Mouse (Mus musculus) lung, embryonic 16.5 days (tissue): Measurements from ENCODE around the gene Zfyve27. TPM values are rescaled to one million over a fixed set of nuclear protein-coding genes. Genes with fewer than 3 reads are reported as not detected.

Source experiments
- ATAC-seq: fragments of 200-750 bp; cut with Nextera tagmentation; 2 replicates; pipeline ENCODE4 v1.8.0; 2017; ENCODE audit warnings: low read depth, mild to moderate bottlenecking, moderate library complexity
- H3K27ac ChIP-seq: fragments of 300-500 bp; sonication (generic); 2 replicates; pipeline ENCODE4 v1.5.1; 2014; ENCODE audit warnings: mild to moderate bottlenecking, control low read depth, low read length
- H3K27me3 ChIP-seq: fragments of 300-500 bp; sonication (generic); 2 replicates; pipeline ENCODE4 v1.6.1; 2014; ENCODE audit warnings: low read depth, low read length, mixed read lengths; ENCODE audit not compliant: control insufficient read depth, insufficient read depth
- H3K36me3 ChIP-seq: fragments of 300-500 bp; sonication (generic); 2 replicates; pipeline ENCODE4 v1.6.1; 2014; ENCODE audit warnings: low read length; ENCODE audit not compliant: control insufficient read depth, insufficient read depth
- H3K4me1 ChIP-seq: fragments of 300-500 bp; sonication (generic); replicated peaks from 2 replicates; pipeline ENCODE4 v1.6.1; 2014; ENCODE audit warnings: low read length, mixed read lengths; ENCODE audit not compliant: control insufficient read depth, insufficient read depth
- H3K4me2 ChIP-seq: fragments of 300-500 bp; sonication (generic); 2 replicates; pipeline ENCODE4 v1.6.1; 2014; ENCODE audit warnings: low read depth, low read length, control low read depth
- H3K4me3 ChIP-seq: fragments of 300-500 bp; sonication (generic); 2 replicates; pipeline ENCODE4 v1.5.1; 2014; ENCODE audit warnings: mild to moderate bottlenecking, low read length, control low read depth
- H3K9ac ChIP-seq: fragments of 300-500 bp; sonication (generic); 2 replicates; pipeline ENCODE4 v1.6.1; 2014; ENCODE audit warnings: low read length, control low read depth
- H3K9me3 ChIP-seq: fragments of 300-500 bp; sonication (generic); 2 replicates; pipeline ENCODE4 v1.6.1; 2016; ENCODE audit warnings: low read length; ENCODE audit not compliant: control insufficient read depth
- WGBS: fragments of 180-500 bp; shearing (Covaris S2); extraction: QIAGEN DNeasy Blood & Tissue Kit; methylation state at CpG from one replicate; pipeline ENCODE4 v1.1.7; 2014; 5-methylcytosine and 5-hydroxymethylcytosine counted together
- polyA plus RNA-seq: library from polyadenylated mRNA; unstranded; fragments of >200 nt; fragmentation: Nextera tagmentation; extraction: Ambion mirVana; gene quantifications from 2 replicates; pipeline ENCODE4 v1.2.1, GENCODE M21; 2015

The Zfyve27 gene
- polyA plus RNA-seq, 1 experiment from 2014 or later: 26.4 TPM

DNA sequence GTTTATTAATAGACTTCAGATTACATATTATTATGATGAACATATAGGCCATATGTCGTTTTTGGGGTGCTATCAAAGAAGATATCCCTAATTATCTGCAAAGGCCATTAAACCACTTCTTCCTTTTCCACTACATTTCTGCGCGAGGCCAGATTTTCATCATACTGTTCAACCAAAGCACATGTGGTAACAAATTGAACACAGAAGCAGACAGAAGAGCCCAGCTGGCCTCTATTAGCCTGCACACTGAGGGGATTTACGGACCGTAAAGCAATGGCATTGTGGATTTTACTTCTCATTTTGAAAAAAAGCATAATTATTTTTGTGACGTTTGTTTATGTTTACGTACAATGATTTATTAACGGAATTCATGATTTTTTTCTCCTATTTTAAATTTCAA is 41.5 kb downstream of the Zfyve27 start:
- no peak overlapping the region for H3K4me3 ChIP-seq
- no peaks in the 10 kb centered on the region for H3K9me3 ChIP-seq
- WGBS: 80% methylated on average over 8 of the region's 8 CpGs
- no peak overlapping the region for H3K9ac ChIP-seq
- ATAC-seq: no peak
- H3K27me3 ChIP-seq: peaks cover 37% of the 10 kb centered on the region
- H3K36me3 ChIP-seq: no peaks in the 10 kb centered on the region
- H3K27ac ChIP-seq: no peak overlapping the region
- no peak overlapping the region for H3K4me2 ChIP-seq
- H3K4me1 ChIP-seq: no peaks in the 10 kb centered on the region; the same call in 1 of the 2 replicates

DNA sequence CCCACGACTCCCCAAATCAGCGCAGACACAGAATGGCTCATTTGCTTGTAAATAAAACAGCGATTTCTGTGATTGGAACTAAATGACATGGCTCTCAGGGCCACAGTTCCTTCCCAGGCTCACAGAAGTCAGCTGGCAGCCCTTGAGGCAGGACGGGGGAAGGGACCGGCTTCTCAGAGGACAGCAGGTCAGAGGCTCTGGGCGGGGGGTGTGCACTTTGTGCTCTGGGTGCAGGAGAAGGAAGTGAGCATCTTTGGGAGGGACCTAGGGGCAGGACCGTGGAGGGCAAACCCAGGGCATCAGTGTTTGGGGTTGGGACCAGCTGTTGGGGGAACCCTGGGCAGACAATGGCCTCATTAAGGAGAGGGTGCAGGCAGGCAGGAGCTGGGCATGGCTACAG is 45.7 kb downstream of the Zfyve27 start:
- H3K4me3 ChIP-seq: no peak overlapping the region
- H3K36me3 ChIP-seq: no peaks in the 10 kb centered on the region
- WGBS: 49% methylated on average over 7 of the region's 7 CpGs
- H3K9ac ChIP-seq: no peak overlapping the region
- no peaks in the 10 kb centered on the region; the same call in 1 of the 2 replicates for H3K27me3 ChIP-seq
- no peak for ATAC-seq
- H3K4me2 ChIP-seq: no peak overlapping the region
- H3K4me1 ChIP-seq: no peaks in the 10 kb centered on the region
- H3K9me3 ChIP-seq: no peaks in the 10 kb centered on the region
- no peak overlapping the region for H3K27ac ChIP-seq

DNA sequence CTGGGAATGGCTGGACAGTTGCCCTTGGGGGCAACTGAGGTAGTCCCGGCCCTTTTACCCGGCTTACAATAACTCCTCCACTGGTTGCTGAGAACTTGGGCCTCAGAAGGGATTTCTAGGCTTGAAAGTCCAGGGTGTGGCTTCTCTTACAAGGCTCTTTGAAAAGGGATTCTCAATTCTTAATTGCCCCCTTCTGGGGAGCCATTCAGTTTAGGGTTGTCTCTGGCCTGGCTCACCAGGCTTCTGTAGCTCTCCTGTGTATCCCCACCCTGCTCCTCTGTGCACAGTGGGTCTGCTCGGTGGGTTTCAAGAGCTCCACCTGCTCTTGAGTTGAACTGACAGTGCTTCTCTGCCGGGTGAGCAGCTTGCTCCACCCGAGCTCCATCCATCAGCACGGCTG is 46.2 kb downstream of the Zfyve27 start:
- Histone ChIP-seq H3K36me3 (no peaks in the 10 kb centered on the region), H3K4me1 (no peaks in the 10 kb centered on the region), H3K4me2 (no peak overlapping the region), H3K4me3 (no peak overlapping the region), H3K27ac (no peak overlapping the region), H3K9ac (no peak overlapping the region), H3K27me3 (no peaks in the 10 kb centered on the region; the same call in 1 of the 2 replicates), H3K9me3 (no peaks in the 10 kb centered on the region)
- 50% methylated on average over 6 of the region's 6 CpGs for WGBS
- ATAC-seq: no peak

DNA sequence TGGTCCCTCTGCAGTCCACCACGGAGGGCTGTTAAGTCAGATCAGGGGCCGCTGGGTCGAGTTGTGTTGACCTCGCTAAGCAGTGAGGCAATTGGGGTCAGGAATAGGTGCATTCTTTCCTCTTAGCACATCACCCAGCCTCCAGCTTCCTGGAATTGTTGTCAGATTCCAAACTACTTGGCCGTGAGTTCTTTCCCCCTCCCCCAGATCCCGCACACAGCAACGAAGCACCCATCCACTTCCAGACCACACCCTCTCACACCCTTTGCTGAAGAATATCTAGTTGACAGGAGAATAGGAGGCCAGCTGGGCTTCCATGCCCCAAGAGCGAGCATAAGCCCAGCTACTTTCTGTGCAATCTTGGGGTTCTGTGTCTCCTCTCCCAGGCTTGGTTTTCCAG is 48.2 kb downstream of the Zfyve27 start:
- Histone ChIP-seq H3K27ac (no peak overlapping the region), H3K36me3 (no peaks in the 10 kb centered on the region), H3K9ac (no peak overlapping the region), H3K4me3 (no peak overlapping the region), H3K4me1 (no peaks in the 10 kb centered on the region), H3K4me2 (no peak overlapping the region), H3K9me3 (no peaks in the 10 kb centered on the region), H3K27me3 (no peaks in the 10 kb centered on the region; the same call in 1 of the 2 replicates)
- ATAC-seq: no peak
- 11% methylated on average over 8 of the region's 8 CpGs for WGBS

- H3K9ac ChIP-seq: no peak overlapping the region
- 44% methylated on average over 2 of the region's 2 CpGs for WGBS
- no peak for ATAC-seq
These were observed 50.9 kb downstream of the Zfyve27 start for GRCm38 (mm10) chr19:42214601-42215000.

GRCm38 (mm10) chr19:42216699-42217373 is 53.1 kb downstream of the Zfyve27 start:
- no peaks in the 10 kb centered on the region for H3K36me3 ChIP-seq
- no peak overlapping the region for H3K4me2 ChIP-seq
- H3K9me3 ChIP-seq: no peaks in the 10 kb centered on the region
- H3K9ac ChIP-seq: no peak overlapping the region
- ATAC-seq: no peak
- no peak overlapping the region for H3K27ac ChIP-seq
- WGBS: 52% methylated on average over 7 of the region's 7 CpGs
- no peaks in the 10 kb centered on the region; the same call in 1 of the 2 replicates for H3K27me3 ChIP-seq
- H3K4me3 ChIP-seq: no peak overlapping the region
- H3K4me1 ChIP-seq: no peaks in the 10 kb centered on the region

More at GRCm38 (mm10) chr19:42214601-42215000, 50.9 kb downstream of the Zfyve27 start:
- H3K9me3 ChIP-seq: no peaks in the 10 kb centered on the region
- no peaks in the 10 kb centered on the region for H3K36me3 ChIP-seq
- H3K4me1 ChIP-seq: no peaks in the 10 kb centered on the region
- H3K27ac ChIP-seq: no peak overlapping the region
- no peak overlapping the region for H3K4me2 ChIP-seq
- no peaks in the 10 kb centered on the region; the same call in 1 of the 2 replicates for H3K27me3 ChIP-seq
- H3K4me3 ChIP-seq: no peak overlapping the region

GRCm38 (mm10) chr19:42217374-42217763 is 53.6 kb downstream of the Zfyve27 start:
- H3K9me3 ChIP-seq: no peaks in the 10 kb centered on the region
- H3K27me3 ChIP-seq: no peaks in the 10 kb centered on the region
- no peak for ATAC-seq
- no peaks in the 10 kb centered on the region for H3K36me3 ChIP-seq
- H3K4me1 ChIP-seq: no peaks in the 10 kb centered on the region
- H3K4me2 ChIP-seq: no peak overlapping the region
- H3K9ac ChIP-seq: no peak overlapping the region
- H3K4me3 ChIP-seq: no peak overlapping the region
- H3K27ac ChIP-seq: no peak overlapping the region
- 12% methylated on average over 2 of the region's 2 CpGs for whole genome bisulfite sequencing

GRCm38 (mm10) chr19:42226451-42226850 is 62.7 kb downstream of the Zfyve27 start:
- Histone ChIP-seq H3K4me1 (no peaks in the 10 kb centered on the region), H3K36me3 (no peaks in the 10 kb centered on the region), H3K4me3 (no peak overlapping the region), H3K4me2 (no peak overlapping the region), H3K27me3 (no peaks in the 10 kb centered on the region), H3K27ac (no peak overlapping the region), H3K9ac (no peak overlapping the region), H3K9me3 (no peaks in the 10 kb centered on the region)
- WGBS: 66% methylated on average over 10 of the region's 10 CpGs
- ATAC-seq: no peak

DNA sequence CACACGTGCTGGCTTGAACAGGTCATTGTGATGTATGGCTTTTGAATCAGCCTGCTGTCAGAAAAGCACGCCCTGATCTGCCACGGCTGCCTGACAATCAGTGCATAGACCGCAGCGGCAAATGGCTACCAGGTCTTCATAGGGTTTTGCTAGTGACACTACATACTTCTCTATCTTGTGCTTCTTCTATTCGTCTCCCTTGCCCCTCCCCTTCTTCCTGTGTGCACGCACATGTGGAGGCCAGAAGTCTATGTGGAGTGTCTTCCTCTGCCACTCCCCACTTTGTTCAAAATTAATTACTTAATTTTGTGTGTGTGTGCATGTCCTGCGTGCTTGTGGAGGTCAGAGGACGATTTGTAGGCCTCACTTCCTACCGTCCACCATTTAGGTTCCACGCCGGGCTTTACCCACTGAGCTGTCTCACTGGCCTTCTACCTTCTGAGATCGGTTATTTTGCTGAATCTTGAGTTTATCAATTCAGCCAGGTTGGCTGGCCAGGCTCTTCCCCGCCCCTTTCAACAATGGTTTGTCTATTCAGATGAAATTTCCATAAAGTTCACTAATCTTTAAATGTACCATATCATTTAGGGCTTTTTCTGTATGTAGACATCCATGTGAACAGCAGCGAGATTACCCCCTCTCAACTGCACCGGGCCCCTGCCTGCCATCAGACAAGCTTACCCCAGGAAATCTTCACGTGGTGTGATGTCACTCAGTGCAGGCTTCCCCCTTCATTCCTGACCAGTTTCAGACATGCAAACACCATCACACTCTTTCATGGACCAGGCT is 65.9 kb downstream of the Zfyve27 start:
- H3K27me3 ChIP-seq: no peaks in the 10 kb centered on the region
- no peaks in the 10 kb centered on the region for H3K36me3 ChIP-seq
- no peaks in the 10 kb centered on the region for H3K4me1 ChIP-seq
- no peaks in the 10 kb centered on the region for H3K9me3 ChIP-seq
- H3K27ac ChIP-seq: no peak overlapping the region
- ATAC-seq: no peak
- 68% methylated on average over 17 of the region's 17 CpGs for WGBS
- no peak overlapping the region for H3K4me3 ChIP-seq
- no peak overlapping the region for H3K4me2 ChIP-seq
- H3K9ac ChIP-seq: no peak overlapping the region
